Mouse (Mus musculus): ENCODE results near the gene Lrif1. TPM values are rescaled to one million over a fixed set of nuclear protein-coding genes. Genes with fewer than 3 reads are reported as not detected.
"Not testable (repeated sequence)": the region's sequence is repeated elsewhere in the genome, so short reads cannot be mapped to it uniquely, and the experiment has no call there.

Gene Lrif1
- 15.5 and 18.9 TPM in 2 replicates for polyA plus RNA-seq (2015; fragmentation: Nextera tagmentation; extraction: Ambion mirVana)

GRCm38 (mm10) chr3:106684830-106685229 is at the start of gene Lrif1:
Gene Lrif1, plus strand, starts transcription at chr3:106684987.
- Histone ChIP-seq H3K4me2 (peak within 1 kb of the TSS; percentile 67), H3K27me3 (no peaks in the 10 kb centered on the region), H3K36me3 (no peaks in the 10 kb centered on the region), H3K4me1 (no peaks in the 10 kb centered on the region), H3K4me3 (peak within 1 kb of the TSS; percentile 57), H3K9ac (peak within 1 kb of the TSS; percentile 75), H3K9me3 (peaks cover 2% of the 10 kb centered on the region; the same call in 1 of the 2 replicates), H3K27ac (peak within 1 kb of the TSS; percentile 52)
- ATAC-seq (ENCODE audit: insufficient number of reproducible peaks, insufficient read depth, low FRiP score, low TSS enrichment, low read depth): peak; percentile 84
- WGBS: under 1% methylated on average over 20 of the region's 20 CpGs

DNA sequence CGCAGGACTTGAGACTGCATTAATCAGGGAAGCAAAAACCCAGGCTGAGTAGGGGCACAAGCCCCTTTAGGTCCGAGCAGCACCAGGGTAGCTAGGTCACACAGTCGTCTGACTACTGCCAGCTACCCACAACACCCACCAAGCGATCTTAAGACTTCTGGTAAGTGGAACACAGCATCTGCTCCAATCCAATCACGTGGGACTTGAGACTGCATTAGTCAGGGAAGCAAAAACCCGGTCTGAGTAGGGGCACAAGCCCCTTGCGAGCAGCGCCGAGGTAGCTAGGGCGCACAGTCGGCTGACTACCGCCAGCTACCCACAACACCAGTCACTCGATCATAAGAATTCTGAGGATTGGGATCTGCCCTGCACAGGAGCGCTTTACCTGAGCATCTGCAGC is 12.0 kb upstream of the Lrif1 start:
- WGBS: 73% methylated on average over 14 of the region's 14 CpGs
- H3K9ac ChIP-seq; H3K27ac ChIP-seq; H3K9me3 ChIP-seq; H3K27me3 ChIP-seq; ATAC-seq (ENCODE audit: insufficient number of reproducible peaks, insufficient read depth, low FRiP score, low TSS enrichment, low read depth); H3K4me1 ChIP-seq; H3K4me3 ChIP-seq; H3K4me2 ChIP-seq; H3K36me3 ChIP-seq: not testable (repeated sequence)

- ATAC-seq (ENCODE audit: insufficient number of reproducible peaks, insufficient read depth, low FRiP score, low TSS enrichment, low read depth): no peak
- 21% methylated on average over 1 of the region's 1 CpGs for WGBS
- H3K4me1 ChIP-seq: no peaks in the 10 kb centered on the region
These were observed 594 bp downstream of the Lrif1 start for GRCm38 (mm10) chr3:106685381-106685780.

GRCm38 (mm10) chr3:106721397-106722027 is 36.7 kb downstream of the Lrif1 start:
- Histone ChIP-seq H3K36me3 (no peaks in the 10 kb centered on the region), H3K4me3 (peak overlapping the region; percentile 64), H3K9ac (peak overlapping the region; percentile 70), H3K27me3 (no peaks in the 10 kb centered on the region), H3K4me2 (peak overlapping the region; percentile 65), H3K27ac (peak overlapping the region; percentile 94), H3K9me3 (peaks cover 7% of the 10 kb centered on the region), H3K4me1 (no peaks in the 10 kb centered on the region)
- WGBS: under 1% methylated on average over 31 of the region's 31 CpGs
- ATAC-seq (ENCODE audit: insufficient number of reproducible peaks, insufficient read depth, low FRiP score, low TSS enrichment, low read depth): peak; percentile 99

More at GRCm38 (mm10) chr3:106685381-106685780, 594 bp downstream of the Lrif1 start:
- H3K9ac ChIP-seq: no peak overlapping the region
- H3K27me3 ChIP-seq: no peaks in the 10 kb centered on the region
- peaks cover 5% of the 10 kb centered on the region; the same call in 1 of the 2 replicates for H3K9me3 ChIP-seq
- peak overlapping the region; percentile 67 for H3K4me2 ChIP-seq
- H3K27ac ChIP-seq: no peak overlapping the region
- H3K4me3 ChIP-seq: peak overlapping the region; percentile 57
- no peaks in the 10 kb centered on the region for H3K36me3 ChIP-seq

DNA sequence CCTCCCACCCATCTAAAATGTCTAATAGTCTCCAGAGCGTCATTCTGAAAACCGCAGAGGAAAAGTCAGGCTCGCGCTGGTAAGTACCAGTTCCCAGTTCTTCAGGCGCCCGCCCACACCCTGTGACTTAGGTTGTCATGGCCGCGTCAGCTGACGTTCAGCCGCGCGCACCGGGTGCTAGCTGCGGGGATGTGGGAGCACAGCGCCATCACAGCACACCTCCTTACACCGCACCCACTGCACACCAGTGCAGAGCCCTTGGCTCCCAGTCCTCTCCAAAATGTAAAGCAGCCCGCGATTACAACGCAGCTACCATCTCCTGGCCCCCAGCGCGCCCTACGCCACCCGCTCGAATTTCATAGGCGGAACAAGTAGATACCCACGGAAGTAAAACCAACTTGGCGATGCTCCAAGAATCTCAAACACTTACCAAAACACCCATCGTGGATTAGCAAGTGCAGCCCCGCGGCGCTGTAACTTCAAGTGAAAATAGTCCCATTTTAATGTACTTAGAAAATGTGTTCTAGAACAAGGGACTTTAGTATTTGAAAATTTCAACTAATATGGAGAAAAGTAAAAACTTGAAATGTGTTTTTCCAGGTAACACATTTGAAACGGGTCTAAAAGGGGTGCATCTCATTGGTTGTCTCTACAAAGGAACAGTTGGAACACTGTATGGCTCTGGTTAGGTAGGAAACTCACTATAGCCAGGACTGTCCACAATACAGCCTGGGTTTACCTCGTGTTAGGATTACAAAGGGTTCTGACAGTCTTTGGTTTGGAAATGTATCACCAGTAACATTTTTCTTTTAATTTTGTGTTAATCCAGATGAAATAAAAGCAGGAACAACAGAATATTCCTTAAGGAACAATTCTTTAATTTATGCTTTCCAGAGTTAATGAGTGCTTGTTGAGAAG is 37.5 kb downstream of the Lrif1 start:
- Histone ChIP-seq H3K9ac (peak overlapping the region; percentile 70), H3K27ac (peak overlapping the region; percentile 94), H3K36me3 (no peaks in the 10 kb centered on the region), H3K27me3 (no peaks in the 10 kb centered on the region), H3K4me3 (peak overlapping the region; percentile 64), H3K4me1 (no peaks in the 10 kb centered on the region), H3K9me3 (peaks cover 10% of the 10 kb centered on the region), H3K4me2 (peak overlapping the region; percentile 65)
- peak; percentile 86 for ATAC-seq (ENCODE audit: insufficient number of reproducible peaks, insufficient read depth, low FRiP score, low TSS enrichment, low read depth)
- 2% methylated on average over 33 of the region's 33 CpGs for WGBS

GRCm38 (mm10) chr3:106755898-106756297 is 71.1 kb downstream of the Lrif1 start:
- H3K9ac ChIP-seq: no peak overlapping the region
- no peak overlapping the region for H3K27ac ChIP-seq
- H3K36me3 ChIP-seq: no peaks in the 10 kb centered on the region
- WGBS: 71% methylated on average over 1 of the region's 1 CpGs
- no peak overlapping the region for H3K4me3 ChIP-seq
- no peaks in the 10 kb centered on the region for H3K9me3 ChIP-seq
- H3K4me2 ChIP-seq: no peak overlapping the region
- no peak for ATAC-seq (ENCODE audit: insufficient number of reproducible peaks, insufficient read depth, low FRiP score, low TSS enrichment, low read depth)
- H3K4me1 ChIP-seq: no peaks in the 10 kb centered on the region
- H3K27me3 ChIP-seq: no peaks in the 10 kb centered on the region

DNA sequence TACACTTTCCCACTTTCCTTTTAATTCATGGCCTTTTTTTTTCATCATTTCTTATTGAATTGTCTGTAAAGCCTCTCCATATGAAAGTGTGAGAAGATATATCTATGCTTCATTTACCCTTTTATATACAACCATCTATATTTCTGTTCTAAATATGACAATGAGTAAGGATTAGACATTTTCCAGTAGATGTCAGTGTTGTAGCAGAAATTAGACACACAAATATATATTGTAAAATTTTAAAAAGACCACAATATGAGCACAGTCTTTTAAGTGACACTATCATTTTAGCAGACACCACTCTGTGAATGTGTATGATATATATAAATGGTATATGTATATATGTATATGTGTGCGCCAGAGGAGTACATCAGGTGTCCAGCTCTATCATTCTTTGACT is 87.0 kb downstream of the Lrif1 start:
- Histone ChIP-seq H3K4me1 (no peaks in the 10 kb centered on the region), H3K27me3 (no peaks in the 10 kb centered on the region), H3K9me3 (no peaks in the 10 kb centered on the region), H3K9ac (no peak overlapping the region), H3K4me3 (no peak overlapping the region), H3K36me3 (no peaks in the 10 kb centered on the region), H3K27ac (no peak overlapping the region), H3K4me2 (no peak overlapping the region)
- WGBS: 80% methylated on average over 1 of the region's 1 CpGs
- ATAC-seq (ENCODE audit: insufficient number of reproducible peaks, insufficient read depth, low FRiP score, low TSS enrichment, low read depth): no peak

GRCm38 (mm10) chr3:106785130-106785529 is 100.3 kb downstream of the Lrif1 start:
- H3K4me3 ChIP-seq: no peak overlapping the region
- H3K4me1 ChIP-seq: no peaks in the 10 kb centered on the region
- H3K9ac ChIP-seq: no peak overlapping the region
- H3K36me3 ChIP-seq: no peaks in the 10 kb centered on the region
- 73% methylated on average over 3 of the region's 3 CpGs for WGBS
- no peak for ATAC-seq (ENCODE audit: insufficient number of reproducible peaks, insufficient read depth, low FRiP score, low TSS enrichment, low read depth)
- no peak overlapping the region for H3K4me2 ChIP-seq
- H3K9me3 ChIP-seq: no peaks in the 10 kb centered on the region
- H3K27me3 ChIP-seq: no peaks in the 10 kb centered on the region
- no peak overlapping the region for H3K27ac ChIP-seq

Other genes with a start within 250 kb of the Lrif1 start
- 3.8 and 5.4 TPM in 2 replicates for gene Dennd2d, start 202.6 kb upstream of the Lrif1 start, polyA plus RNA-seq (2015; fragmentation: Nextera tagmentation; extraction: Ambion mirVana)
- 41.0 and 41.3 TPM in 2 replicates for gene Dram2, start 137.2 kb upstream of the Lrif1 start, polyA plus RNA-seq (2015; fragmentation: Nextera tagmentation; extraction: Ambion mirVana)
- gene Cept1, start 137.2 kb upstream of the Lrif1 start, polyA plus RNA-seq (2015; fragmentation: Nextera tagmentation; extraction: Ambion mirVana): 55.4 and 60.9 TPM in 2 replicates
- 4.9 and 7.2 TPM in 2 replicates for gene Cd53, start 105.2 kb downstream of the Lrif1 start, polyA plus RNA-seq (2015; fragmentation: Nextera tagmentation; extraction: Ambion mirVana)
- not detected in 2 replicates for gene Olfr266, start 141.3 kb downstream of the Lrif1 start, polyA plus RNA-seq (2015; fragmentation: Nextera tagmentation; extraction: Ambion mirVana)

Measured in embryonic facial prominence, embryonic 13.5 days (tissue).